Mouse (Mus musculus) testis, adult 2 months (tissue): ENCODE results near the gene Inpp4b.

ENCODE experiments used
- CTCF ChIP-seq: fragments of 200-500 bp; IDR thresholded peaks from 2 replicates; pipeline ENCODE4 v1.5.1; 2012; ENCODE audit warnings: low read depth, mild to moderate bottlenecking, inconsistent platforms, low read length, moderate library complexity; ENCODE audit not compliant: control insufficient read depth, insufficient read depth, insufficient replicate concordance
- POLR2A ChIP-seq: fragments of 200-500 bp; IDR thresholded peaks from 2 replicates; pipeline ENCODE4 v1.6.1; 2012; ENCODE audit warnings: low read depth, mild to moderate bottlenecking, inconsistent platforms, low read length, moderate library complexity; ENCODE audit not compliant: control insufficient read depth

GRCm38 (mm10) chr8:81776516-81777237 lies 434.3 kb downstream of the Inpp4b start:
- TF ChIP-seq CTCF, result no peak
- no peak for TF ChIP-seq POLR2A
